Mouse (Mus musculus) neural tube, embryonic 11.5 days (tissue): Measurements from ENCODE around the gene Kcnj6. TPM values are rescaled to one million over a fixed set of nuclear protein-coding genes. Genes with fewer than 3 reads are reported as not detected.

Source experiments
- ATAC-seq: fragments of 200-750 bp; cut with Nextera tagmentation; 2 replicates; pipeline ENCODE4 v1.8.0; 2017; ENCODE audit warnings: moderate number of reproducible peaks, mild to moderate bottlenecking, moderate TSS enrichment, moderate library complexity; ENCODE audit not compliant: insufficient read depth, low FRiP score, low TSS enrichment
- DNase-seq: peaks from one replicate; pipeline ENCODE4 v3.0.0-alpha.2; 2015; ENCODE audit warnings: low spot score
- H3K27ac ChIP-seq: fragments of 300-500 bp; sonication (generic); 2 replicates; pipeline ENCODE4 v1.5.1; 2014; ENCODE audit warnings: low read depth, mild to moderate bottlenecking, low read length
- H3K27me3 ChIP-seq: fragments of 300-500 bp; sonication (generic); 2 replicates; pipeline ENCODE4 v1.6.1; 2014; ENCODE audit warnings: mild to moderate bottlenecking, low read length, mixed read lengths; ENCODE audit not compliant: control insufficient read depth, insufficient read depth
- H3K36me3 ChIP-seq: fragments of 300-500 bp; sonication (generic); 2 replicates; pipeline ENCODE4 v1.6.1; 2014; ENCODE audit warnings: mild to moderate bottlenecking, low read length, moderate library complexity, mixed read lengths; ENCODE audit not compliant: control insufficient read depth, insufficient read depth
- H3K4me1 ChIP-seq: fragments of 300-500 bp; sonication (generic); 2 replicates; pipeline ENCODE4 v1.6.1; 2014; ENCODE audit warnings: low read length, mixed read lengths; ENCODE audit not compliant: control insufficient read depth, insufficient read depth
- H3K4me2 ChIP-seq: fragments of 300-500 bp; sonication (generic); 2 replicates; pipeline ENCODE4 v1.6.1; 2014; ENCODE audit warnings: low read depth, mild to moderate bottlenecking, moderate library complexity
- H3K4me3 ChIP-seq: fragments of 300-500 bp; sonication (generic); 2 replicates; pipeline ENCODE4 v1.5.1; 2014; ENCODE audit warnings: low read depth, low read length
- H3K9ac ChIP-seq: fragments of 300-500 bp; sonication (generic); 2 replicates; pipeline ENCODE4 v1.6.1; 2014; ENCODE audit warnings: mild to moderate bottlenecking, low read length
- H3K9me3 ChIP-seq: fragments of 300-500 bp; sonication (generic); 2 replicates; pipeline ENCODE4 v1.6.1; 2016; ENCODE audit warnings: low read length; ENCODE audit not compliant: control insufficient read depth
- WGBS: fragments of 180-500 bp; shearing (Covaris S2); extraction: QIAGEN DNeasy Blood & Tissue Kit; methylation state at CpG from one replicate; pipeline ENCODE4 v1.1.7; 2014; 5-methylcytosine and 5-hydroxymethylcytosine counted together
- polyA plus RNA-seq: library from polyadenylated mRNA; unstranded; fragments of >200 nt; fragmentation: Nextera tagmentation; extraction: Ambion mirVana; gene quantifications from 2 replicates; pipeline ENCODE4 v1.2.1, GENCODE M21; 2014

Kcnj6 gene
- polyA plus RNA-seq, 1 experiment from 2014 or later: not detected

DNA sequence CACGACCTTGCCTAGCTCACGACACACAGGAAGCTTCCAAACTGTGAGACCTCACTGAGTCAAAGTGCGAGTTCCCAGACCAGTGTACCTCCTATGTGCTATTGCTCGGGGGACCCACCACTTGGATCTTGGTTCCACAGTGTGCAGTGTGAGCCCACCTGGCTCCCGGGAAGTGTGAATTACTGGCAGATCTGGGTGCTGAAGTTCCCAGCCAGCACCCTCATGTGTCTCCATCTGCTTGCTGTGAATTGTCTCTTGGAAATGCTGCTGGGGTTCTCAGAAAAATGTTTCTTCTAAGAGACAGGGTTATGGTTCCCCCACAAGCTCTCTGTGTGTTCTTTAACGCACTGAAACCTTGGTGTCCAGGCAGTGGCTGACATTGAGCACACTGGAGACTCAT, 98.7 kb downstream of the Kcnj6 start:
- Histone ChIP-seq H3K36me3 (no peaks in the 10 kb centered on the region), H3K4me3 (no peak overlapping the region), H3K4me2 (no peak overlapping the region), H3K4me1 (no peaks in the 10 kb centered on the region), H3K9ac (no peak overlapping the region), H3K27me3 (no peaks in the 10 kb centered on the region), H3K27ac (no peak overlapping the region), H3K9me3 (no peaks in the 10 kb centered on the region)
- DNase-seq (no peak), ATAC-seq (no peak)
- WGBS: 87% methylated on average over 6 of the region's 6 CpGs

DNA sequence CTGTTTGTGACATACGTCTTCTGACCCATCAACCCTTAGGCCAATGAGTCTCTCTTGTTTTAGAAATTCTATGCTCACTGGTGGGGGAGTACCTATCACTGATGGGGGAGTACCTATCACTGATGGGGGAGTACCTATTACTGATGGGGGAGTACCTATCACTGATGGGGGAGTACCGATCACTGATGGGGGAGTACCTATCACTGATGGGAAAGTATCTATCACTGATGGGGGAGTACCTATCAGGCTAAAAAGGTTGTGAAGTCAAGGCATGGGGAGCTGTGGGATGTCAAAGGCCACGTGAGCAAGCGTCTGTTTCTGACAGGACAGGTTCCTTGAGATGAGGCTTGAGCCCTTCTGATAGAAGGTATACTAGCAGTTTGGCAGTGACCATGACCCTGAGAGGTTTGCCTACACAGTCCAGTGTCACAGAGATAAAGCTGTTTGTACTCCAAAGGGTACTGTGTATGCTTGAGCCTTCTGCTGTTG, 105.3 kb downstream of the Kcnj6 start:
- Histone ChIP-seq H3K4me1 (no peaks in the 10 kb centered on the region), H3K36me3 (no peaks in the 10 kb centered on the region), H3K27ac (no peak overlapping the region), H3K4me2 (no peak overlapping the region), H3K27me3 (no peaks in the 10 kb centered on the region), H3K9me3 (no peaks in the 10 kb centered on the region), H3K9ac (no peak overlapping the region), H3K4me3 (no peak overlapping the region)
- DNase-seq (no peak), ATAC-seq (no peak)
- WGBS: 89% methylated on average over 4 of the region's 4 CpGs

DNA sequence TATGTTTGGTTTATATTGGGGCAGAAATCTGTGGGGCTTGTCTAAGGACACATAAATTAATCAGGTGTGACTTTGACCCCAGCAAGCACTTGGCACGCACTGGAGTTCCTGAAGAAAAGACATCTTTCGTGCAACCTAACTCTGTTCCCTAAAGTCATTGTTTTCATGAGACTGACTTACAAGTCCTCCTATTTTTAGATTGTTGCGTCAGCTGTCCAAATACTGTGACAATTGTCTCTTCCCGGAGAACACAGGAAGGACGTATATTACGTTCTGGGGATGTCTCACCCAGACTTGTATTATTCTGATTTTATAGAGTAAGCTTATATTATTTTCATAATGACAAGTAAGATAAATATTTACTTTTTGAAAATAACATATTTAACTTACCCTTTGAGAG, 106.9 kb downstream of the Kcnj6 start:
- Histone ChIP-seq H3K27me3 (no peaks in the 10 kb centered on the region), H3K36me3 (no peaks in the 10 kb centered on the region), H3K4me2 (no peak overlapping the region), H3K9me3 (no peaks in the 10 kb centered on the region), H3K4me3 (no peak overlapping the region), H3K9ac (no peak overlapping the region), H3K27ac (no peak overlapping the region), H3K4me1 (no peaks in the 10 kb centered on the region)
- 84% methylated on average over 6 of the region's 6 CpGs for WGBS
- no peak for ATAC-seq
- DNase-seq: no peak

DNA sequence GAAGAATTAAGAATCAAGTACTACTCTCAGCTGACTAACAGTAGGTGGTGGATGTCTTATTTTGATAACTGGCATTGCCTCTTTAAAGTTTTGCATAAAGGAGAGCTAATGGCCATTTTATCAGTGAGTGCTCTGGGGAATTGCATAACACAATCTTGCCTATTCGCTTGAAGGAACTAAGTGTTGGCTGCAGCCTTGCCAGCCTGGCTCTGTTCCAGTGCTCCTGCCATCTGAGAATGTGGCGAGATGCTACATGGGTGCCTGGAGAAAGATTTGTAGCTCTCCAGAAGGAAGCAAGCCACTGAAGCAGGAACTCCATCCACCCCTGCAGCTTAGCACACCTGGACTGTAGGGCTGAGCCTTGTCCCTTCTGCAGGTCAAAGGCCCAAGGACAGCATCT, 107.4 kb downstream of the Kcnj6 start:
- H3K27ac ChIP-seq: no peak overlapping the region
- no peaks in the 10 kb centered on the region for H3K9me3 ChIP-seq
- H3K9ac ChIP-seq: no peak overlapping the region
- H3K4me1 ChIP-seq: no peaks in the 10 kb centered on the region
- H3K4me2 ChIP-seq: no peak overlapping the region
- DNase-seq (no peak), ATAC-seq (no peak)
- no peaks in the 10 kb centered on the region for H3K27me3 ChIP-seq
- no peak overlapping the region for H3K4me3 ChIP-seq
- no peaks in the 10 kb centered on the region for H3K36me3 ChIP-seq
- 89% methylated on average over 2 of the region's 2 CpGs for WGBS

DNA sequence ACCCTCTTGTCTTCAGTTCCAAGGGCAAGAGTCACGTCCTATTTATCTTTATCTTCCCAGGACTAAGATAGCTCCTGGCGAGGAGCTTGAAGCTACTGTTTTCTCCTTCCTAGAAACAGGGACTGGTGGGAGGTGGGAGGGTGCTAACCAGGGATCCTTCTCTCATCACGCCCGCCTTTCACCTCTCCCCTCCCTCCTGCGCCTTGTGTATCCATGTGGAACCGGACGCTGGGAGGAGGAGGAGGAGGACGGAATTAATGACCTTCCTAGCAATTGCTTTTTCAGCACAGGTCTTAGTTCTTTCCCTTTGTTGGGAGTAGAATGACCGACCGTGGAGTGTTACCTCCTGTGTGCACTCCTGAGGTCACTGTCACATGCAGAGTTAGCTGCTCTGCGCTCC, 108.9 kb downstream of the Kcnj6 start:
- H3K36me3 ChIP-seq: no peaks in the 10 kb centered on the region
- no peaks in the 10 kb centered on the region for H3K27me3 ChIP-seq
- no peak overlapping the region for H3K9ac ChIP-seq
- DNase-seq (no peak), ATAC-seq (no peak)
- no peak overlapping the region for H3K4me3 ChIP-seq
- H3K9me3 ChIP-seq: no peaks in the 10 kb centered on the region
- WGBS: 75% methylated on average over 8 of the region's 11 CpGs
- no peak overlapping the region for H3K4me2 ChIP-seq
- H3K27ac ChIP-seq: no peak overlapping the region
- H3K4me1 ChIP-seq: no peaks in the 10 kb centered on the region

DNA sequence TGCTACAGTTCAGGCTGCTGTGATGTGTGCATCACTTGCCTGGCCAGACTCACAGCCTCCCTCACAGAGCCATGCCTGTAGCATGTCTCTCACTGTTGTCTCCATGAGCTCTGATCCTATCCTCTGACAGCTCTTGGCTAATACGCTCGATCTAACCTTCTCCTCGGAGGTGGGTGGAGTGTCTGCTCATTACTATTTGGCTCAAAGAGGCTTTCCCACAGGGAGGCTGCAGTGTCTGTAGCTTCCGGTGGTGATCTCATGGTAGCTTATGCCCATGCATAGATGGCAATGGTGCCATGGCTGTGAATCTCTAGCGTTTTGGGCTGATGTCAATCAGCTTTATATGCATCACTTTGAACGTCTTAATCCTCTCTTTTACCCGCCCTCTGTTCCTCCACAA, 111.1 kb downstream of the Kcnj6 start:
- Histone ChIP-seq H3K27ac (no peak overlapping the region), H3K27me3 (no peaks in the 10 kb centered on the region), H3K36me3 (no peaks in the 10 kb centered on the region), H3K9me3 (no peaks in the 10 kb centered on the region), H3K4me3 (no peak overlapping the region), H3K4me2 (no peak overlapping the region), H3K9ac (no peak overlapping the region), H3K4me1 (no peaks in the 10 kb centered on the region)
- DNase-seq (no peak), ATAC-seq (no peak)
- 85% methylated on average over 7 of the region's 7 CpGs for WGBS

DNA sequence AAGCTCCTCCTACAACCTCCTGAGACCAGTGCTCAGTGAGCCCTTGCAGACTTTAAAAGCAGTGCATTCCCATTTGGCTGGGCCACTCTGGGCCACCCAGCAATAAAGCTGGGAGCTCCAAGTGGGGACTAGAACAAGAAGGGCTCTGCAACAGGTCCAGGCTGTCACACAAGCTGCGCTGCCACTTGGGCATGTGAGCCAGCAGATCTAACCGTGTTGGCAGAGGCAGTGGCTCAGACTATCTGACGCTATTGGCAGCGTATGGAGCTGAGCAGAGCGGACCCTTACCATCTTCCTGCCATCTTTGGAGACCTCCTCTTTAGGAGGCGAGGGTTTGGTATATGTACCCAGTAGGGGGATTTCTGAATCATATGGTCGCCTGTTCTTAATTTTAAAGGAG, 112.4 kb downstream of the Kcnj6 start:
- Histone ChIP-seq H3K27me3 (no peaks in the 10 kb centered on the region), H3K9ac (no peak overlapping the region), H3K36me3 (no peaks in the 10 kb centered on the region), H3K9me3 (no peaks in the 10 kb centered on the region), H3K4me3 (no peak overlapping the region), H3K27ac (no peak overlapping the region), H3K4me2 (no peak overlapping the region), H3K4me1 (no peaks in the 10 kb centered on the region)
- WGBS: 77% methylated on average over 7 of the region's 7 CpGs
- DNase-seq (no peak), ATAC-seq (no peak)

DNA sequence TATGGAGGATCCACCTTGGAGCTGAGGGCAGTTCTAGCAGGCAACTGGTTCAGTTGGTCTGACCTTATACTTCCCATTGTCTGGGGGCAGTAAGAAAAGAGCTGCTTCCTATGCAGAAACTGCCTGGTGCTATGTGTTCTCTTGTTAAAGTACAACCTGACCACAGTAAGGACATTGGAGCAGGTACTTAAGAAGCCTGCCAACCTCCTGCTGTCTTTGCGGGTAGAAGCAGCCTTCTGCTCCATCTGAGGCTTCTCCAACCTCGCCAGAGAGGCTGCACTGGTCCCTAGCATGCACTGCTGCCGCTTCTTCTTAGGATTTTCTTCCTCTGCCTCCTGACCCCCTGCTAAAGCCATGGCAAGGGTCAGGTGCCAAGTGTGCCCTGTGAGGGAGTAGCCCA, 113.6 kb downstream of the Kcnj6 start:
- no peaks in the 10 kb centered on the region for H3K27me3 ChIP-seq
- no peak overlapping the region for H3K9ac ChIP-seq
- H3K36me3 ChIP-seq: no peaks in the 10 kb centered on the region
- ATAC-seq: no peak
- H3K4me3 ChIP-seq: no peak overlapping the region
- no peaks in the 10 kb centered on the region for H3K4me1 ChIP-seq
- H3K27ac ChIP-seq: no peak overlapping the region
- DNase-seq: no peak
- WGBS: 83% methylated on average over 3 of the region's 3 CpGs
- no peak overlapping the region for H3K4me2 ChIP-seq
- no peaks in the 10 kb centered on the region for H3K9me3 ChIP-seq

DNA sequence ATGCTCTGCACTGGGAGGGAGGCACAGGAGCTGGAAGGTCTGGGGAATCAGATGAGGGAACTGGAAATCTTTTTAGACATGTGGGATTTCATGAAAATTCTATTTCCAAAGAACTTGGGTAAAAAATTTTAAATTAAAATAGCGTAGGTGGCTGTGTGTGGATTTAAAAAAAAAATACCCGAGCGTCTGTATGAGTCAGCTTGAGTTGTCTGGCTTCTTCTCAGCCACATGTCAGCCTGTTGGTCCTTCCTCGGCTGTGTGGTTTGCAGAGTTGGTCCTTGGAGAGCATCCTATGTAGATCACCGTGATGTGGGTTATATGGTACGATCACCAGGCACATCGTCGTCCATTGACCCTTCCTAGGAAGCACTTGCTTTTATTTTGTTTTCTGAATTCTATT, 114.3 kb downstream of the Kcnj6 start:
- Histone ChIP-seq H3K36me3 (no peaks in the 10 kb centered on the region), H3K27me3 (no peaks in the 10 kb centered on the region), H3K9ac (no peak overlapping the region), H3K27ac (no peak overlapping the region), H3K9me3 (no peaks in the 10 kb centered on the region; the same call in 1 of the 2 replicates), H3K4me2 (no peak overlapping the region), H3K4me3 (no peak overlapping the region), H3K4me1 (no peaks in the 10 kb centered on the region)
- ATAC-seq: no peak
- no peak for DNase-seq
- whole genome bisulfite sequencing: 89% methylated on average over 8 of the region's 8 CpGs
